Mouse (Mus musculus): Measurements from ENCODE around the gene Cab39l. TPM values are rescaled to one million over a fixed set of nuclear protein-coding genes. Genes with fewer than 3 reads are reported as not detected.

The Cab39l gene
- polyA plus RNA-seq, 1 experiment from 2014 or later: 25.2 TPM

GRCm38 (mm10) chr14:59466503-59466902, 25.7 kb downstream of the Cab39l start:
- no peaks in the 10 kb centered on the region for H3K9me3 ChIP-seq (ENCODE audit: control insufficient read depth, low read length)
- no peak overlapping the region for H3K27ac ChIP-seq (replicated peaks in 1 of 2; ENCODE audit: control insufficient read depth in 1 of 2, insufficient read depth in 1 of 2, low read depth in 2 of 2, low read length in 2 of 2)
- H3K4me1 ChIP-seq (ENCODE audit: control insufficient read depth in 2 of 2, insufficient read depth in 2 of 2, low read length in 2 of 2): peaks cover 2 to 7% of the 10 kb centered on the region in 2 experiments; a peak in 1 of 4 replicates
- 0 out of 2 replicates have a peak, but pooled peaks cover 8% of the 10 kb centered on the region for H3K36me3 ChIP-seq (ENCODE audit: control insufficient read depth, insufficient read depth, low read length)
- no peak overlapping the region for H3K4me2 ChIP-seq (ENCODE audit: low read length)
- no peaks in the 10 kb centered on the region for H3K27me3 ChIP-seq (ENCODE audit: control insufficient read depth, insufficient read depth, low read length)
- 92% methylated on average over 2 of the region's 2 CpGs for WGBS
- no peak overlapping the region for H3K9ac ChIP-seq (ENCODE audit: low read length)
- no peak for ATAC-seq (ENCODE audit: insufficient number of reproducible peaks, insufficient read depth, low FRiP score, low read depth)
- no peak overlapping the region for H3K4me3 ChIP-seq (ENCODE audit: control insufficient read depth in 1 of 2, insufficient read depth in 1 of 2, low read depth in 1 of 2, low read length in 2 of 2)

GRCm38 (mm10) chr14:59467798-59468197, 27.0 kb downstream of the Cab39l start:
- Histone ChIP-seq H3K4me2 (ENCODE audit: low read length) (no peak overlapping the region), H3K9me3 (ENCODE audit: control insufficient read depth, low read length) (no peaks in the 10 kb centered on the region)
- ATAC-seq (ENCODE audit: insufficient number of reproducible peaks, insufficient read depth, low FRiP score, low read depth): no peak

DNA sequence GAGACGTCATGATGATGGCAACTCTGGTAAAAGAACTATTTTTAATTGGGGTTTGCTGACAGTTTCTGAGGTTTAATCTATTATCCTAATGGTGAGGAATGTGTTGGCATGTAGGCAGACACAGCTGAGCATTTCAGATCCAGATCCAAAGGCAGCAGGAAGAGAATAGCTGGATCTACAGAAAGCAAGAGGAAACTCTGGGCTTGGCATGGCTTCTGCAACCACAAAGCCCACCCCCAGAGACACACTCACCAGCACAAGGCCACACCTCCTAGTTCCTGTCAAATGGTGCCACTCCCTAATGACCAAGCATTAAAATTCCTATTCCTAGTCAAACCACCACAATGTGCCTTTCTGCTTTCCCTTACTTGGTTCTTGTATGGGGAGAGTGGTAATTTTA, 30.0 kb downstream of the Cab39l start:
- Histone ChIP-seq H3K9me3 (ENCODE audit: control insufficient read depth, low read length) (no peaks in the 10 kb centered on the region), H3K9ac (ENCODE audit: low read length) (no peak overlapping the region), H3K4me3 (ENCODE audit: control insufficient read depth in 1 of 2, insufficient read depth in 1 of 2, low read depth in 1 of 2, low read length in 2 of 2) (no peak overlapping the region), H3K27me3 (ENCODE audit: control insufficient read depth, insufficient read depth, low read length) (no peaks in the 10 kb centered on the region), H3K36me3 (ENCODE audit: control insufficient read depth, insufficient read depth, low read length) (no peaks in the 10 kb centered on the region), H3K4me2 (ENCODE audit: low read length) (no peak overlapping the region), H3K4me1 (ENCODE audit: control insufficient read depth in 2 of 2, insufficient read depth in 2 of 2, low read length in 2 of 2) (peaks cover 2 to 7% of the 10 kb centered on the region in 2 experiments; a peak in 1 of 4 replicates), H3K27ac (replicated peaks in 1 of 2; ENCODE audit: control insufficient read depth in 1 of 2, insufficient read depth in 1 of 2, low read depth in 2 of 2, low read length in 2 of 2) (no peak overlapping the region)
- ATAC-seq (ENCODE audit: insufficient number of reproducible peaks, insufficient read depth, low FRiP score, low read depth): no peak
- WGBS: 71% methylated on average over 1 of the region's 1 CpGs

More at GRCm38 (mm10) chr14:59467798-59468197, 27.0 kb downstream of the Cab39l start:
- H3K27ac ChIP-seq (replicated peaks in 1 of 2; ENCODE audit: control insufficient read depth in 1 of 2, insufficient read depth in 1 of 2, low read depth in 2 of 2, low read length in 2 of 2): no peak overlapping the region
- no peaks in the 10 kb centered on the region for H3K27me3 ChIP-seq (ENCODE audit: control insufficient read depth, insufficient read depth, low read length)
- no peaks in the 10 kb centered on the region for H3K36me3 ChIP-seq (ENCODE audit: control insufficient read depth, insufficient read depth, low read length)
- peaks cover 2 to 7% of the 10 kb centered on the region in 2 experiments; a peak in 1 of 4 replicates for H3K4me1 ChIP-seq (ENCODE audit: control insufficient read depth in 2 of 2, insufficient read depth in 2 of 2, low read length in 2 of 2)
- no peak overlapping the region for H3K9ac ChIP-seq (ENCODE audit: low read length)
- no peak overlapping the region for H3K4me3 ChIP-seq (ENCODE audit: control insufficient read depth in 1 of 2, insufficient read depth in 1 of 2, low read depth in 1 of 2, low read length in 2 of 2)
- WGBS: 57% methylated on average over 1 of the region's 1 CpGs

DNA sequence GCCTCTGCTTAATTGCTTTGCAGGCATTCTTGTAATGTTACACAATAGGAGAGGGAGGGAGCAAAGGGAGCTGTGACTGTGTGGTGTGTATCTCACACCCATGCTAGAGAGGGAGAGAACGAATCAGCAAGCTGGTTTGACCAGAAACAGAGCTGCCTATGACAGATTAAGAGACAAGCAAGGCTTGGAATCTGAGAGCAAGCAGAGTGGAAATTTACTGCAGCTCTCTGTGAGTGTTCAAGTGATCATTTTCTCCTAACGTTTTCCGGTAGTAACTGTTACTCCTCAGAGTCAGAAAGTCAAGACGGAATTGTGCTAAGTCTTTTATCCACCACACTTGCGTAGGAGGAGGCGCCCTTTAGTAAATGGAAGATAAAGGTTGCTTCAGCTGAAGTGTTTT, 37.9 kb downstream of the Cab39l start:
- Histone ChIP-seq H3K4me1 (ENCODE audit: control insufficient read depth in 2 of 2, insufficient read depth in 2 of 2, low read length in 2 of 2) (peaks cover 0 to 4% of the 10 kb centered on the region in 2 experiments; a peak in 2 of 4 replicates), H3K4me2 (ENCODE audit: low read length) (peak overlapping the region; percentile 56), H3K36me3 (ENCODE audit: control insufficient read depth, insufficient read depth, low read length) (no peaks in the 10 kb centered on the region), H3K27ac (replicated peaks in 1 of 2; ENCODE audit: control insufficient read depth in 1 of 2, insufficient read depth in 1 of 2, low read depth in 2 of 2, low read length in 2 of 2) (peak overlapping the region; percentile 68 to 73), H3K9ac (ENCODE audit: low read length) (peak overlapping the region; percentile 53), H3K4me3 (ENCODE audit: control insufficient read depth in 1 of 2, insufficient read depth in 1 of 2, low read depth in 1 of 2, low read length in 2 of 2) (peak overlapping the region; percentile 12 to 18; a peak in 2 of 4 replicates), H3K27me3 (ENCODE audit: control insufficient read depth, insufficient read depth, low read length) (no peaks in the 10 kb centered on the region), H3K9me3 (ENCODE audit: control insufficient read depth, low read length) (no peaks in the 10 kb centered on the region)
- ATAC-seq (ENCODE audit: insufficient number of reproducible peaks, insufficient read depth, low FRiP score, low read depth): no peak
- WGBS: 8% methylated on average over 6 of the region's 6 CpGs

DNA sequence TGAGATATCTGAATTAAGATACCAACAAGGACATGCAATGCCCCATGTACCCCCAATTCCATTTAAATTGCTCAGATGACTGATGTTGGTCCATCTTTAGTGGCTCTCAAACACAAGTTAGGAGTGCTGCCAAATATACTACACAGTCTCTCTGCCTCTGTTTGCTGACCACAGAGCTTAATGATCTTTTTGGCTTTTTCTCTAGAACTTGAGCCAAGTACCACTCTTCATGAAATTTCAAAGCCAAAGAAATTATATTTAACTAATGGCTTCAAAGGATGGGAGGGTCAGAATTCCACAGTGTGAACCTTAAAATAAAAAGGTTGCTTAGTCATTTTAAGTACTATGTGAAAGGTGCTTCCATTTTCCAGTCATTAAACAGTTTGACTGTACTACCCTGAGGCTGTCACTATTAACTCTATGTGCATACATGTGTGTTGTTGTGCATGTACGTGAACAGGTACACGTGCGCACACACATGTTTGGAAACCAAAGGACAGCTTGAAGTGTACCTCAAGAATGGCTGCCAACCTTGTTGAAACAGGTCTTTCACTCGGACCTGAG, 44.6 kb downstream of the Cab39l start:
- H3K9ac ChIP-seq (ENCODE audit: low read length): no peak overlapping the region
- H3K4me2 ChIP-seq (ENCODE audit: low read length): no peak overlapping the region
- 86% methylated on average over 4 of the region's 4 CpGs for WGBS
- no peak overlapping the region for H3K4me3 ChIP-seq (ENCODE audit: control insufficient read depth in 1 of 2, insufficient read depth in 1 of 2, low read depth in 1 of 2, low read length in 2 of 2)
- H3K4me1 ChIP-seq (ENCODE audit: control insufficient read depth in 2 of 2, insufficient read depth in 2 of 2, low read length in 2 of 2): no peaks in the 10 kb centered on the region
- H3K36me3 ChIP-seq (ENCODE audit: control insufficient read depth, insufficient read depth, low read length): no peaks in the 10 kb centered on the region
- no peaks in the 10 kb centered on the region for H3K27me3 ChIP-seq (ENCODE audit: control insufficient read depth, insufficient read depth, low read length)
- ATAC-seq (ENCODE audit: insufficient number of reproducible peaks, insufficient read depth, low FRiP score, low read depth): no peak
- H3K27ac ChIP-seq (replicated peaks in 1 of 2; ENCODE audit: control insufficient read depth in 1 of 2, insufficient read depth in 1 of 2, low read depth in 2 of 2, low read length in 2 of 2): no peak overlapping the region
- no peaks in the 10 kb centered on the region for H3K9me3 ChIP-seq (ENCODE audit: control insufficient read depth, low read length)

GRCm38 (mm10) chr14:59492376-59492775, 51.6 kb downstream of the Cab39l start:
- Histone ChIP-seq H3K27ac (replicated peaks in 1 of 2; ENCODE audit: control insufficient read depth in 1 of 2, insufficient read depth in 1 of 2, low read depth in 2 of 2, low read length in 2 of 2) (no peak overlapping the region), H3K4me1 (ENCODE audit: control insufficient read depth in 2 of 2, insufficient read depth in 2 of 2, low read length in 2 of 2) (no peaks in the 10 kb centered on the region), H3K9me3 (ENCODE audit: control insufficient read depth, low read length) (no peaks in the 10 kb centered on the region), H3K27me3 (ENCODE audit: control insufficient read depth, insufficient read depth, low read length) (no peaks in the 10 kb centered on the region), H3K9ac (ENCODE audit: low read length) (no peak overlapping the region), H3K4me3 (ENCODE audit: control insufficient read depth in 1 of 2, insufficient read depth in 1 of 2, low read depth in 1 of 2, low read length in 2 of 2) (no peak overlapping the region), H3K36me3 (ENCODE audit: control insufficient read depth, insufficient read depth, low read length) (peaks cover 3% of the 10 kb centered on the region; the same call in 1 of the 2 replicates), H3K4me2 (ENCODE audit: low read length) (no peak overlapping the region)
- ATAC-seq (ENCODE audit: insufficient number of reproducible peaks, insufficient read depth, low FRiP score, low read depth): no peak
- WGBS: 83% methylated on average over 4 of the region's 4 CpGs

DNA sequence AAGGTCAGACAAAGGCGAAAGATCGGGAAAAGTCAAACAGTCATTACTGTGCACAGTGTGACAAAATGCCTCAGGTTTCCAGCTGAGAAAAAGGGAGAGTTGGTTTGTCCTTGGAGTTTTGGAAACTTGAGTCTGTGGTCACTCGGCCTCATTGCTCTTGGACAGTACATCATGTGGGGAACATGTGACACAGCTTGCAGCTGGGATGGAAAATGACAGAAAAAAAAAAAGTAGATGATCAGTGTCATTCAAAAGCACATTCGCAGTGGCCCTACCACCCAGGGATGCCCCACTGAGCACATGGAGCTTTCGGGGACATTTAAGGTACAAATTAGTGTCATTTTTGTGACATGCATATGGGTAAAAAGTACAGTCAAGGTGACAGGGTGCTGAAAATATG, 57.2 kb downstream of the Cab39l start:
- Histone ChIP-seq H3K4me2 (ENCODE audit: low read length) (no peak overlapping the region), H3K4me1 (ENCODE audit: control insufficient read depth in 2 of 2, insufficient read depth in 2 of 2, low read length in 2 of 2) (no peaks in the 10 kb centered on the region), H3K27ac (replicated peaks in 1 of 2; ENCODE audit: control insufficient read depth in 1 of 2, insufficient read depth in 1 of 2, low read depth in 2 of 2, low read length in 2 of 2) (no peak overlapping the region), H3K9me3 (ENCODE audit: control insufficient read depth, low read length) (no peaks in the 10 kb centered on the region), H3K36me3 (ENCODE audit: control insufficient read depth, insufficient read depth, low read length) (peaks cover 8% of the 10 kb centered on the region), H3K4me3 (ENCODE audit: control insufficient read depth in 1 of 2, insufficient read depth in 1 of 2, low read depth in 1 of 2, low read length in 2 of 2) (no peak overlapping the region), H3K27me3 (ENCODE audit: control insufficient read depth, insufficient read depth, low read length) (no peaks in the 10 kb centered on the region), H3K9ac (ENCODE audit: low read length) (no peak overlapping the region)
- no peak for ATAC-seq (ENCODE audit: insufficient number of reproducible peaks, insufficient read depth, low FRiP score, low read depth)
- WGBS: 92% methylated on average over 5 of the region's 5 CpGs

GRCm38 (mm10) chr14:59504831-59505230, 64.1 kb downstream of the Cab39l start:
- H3K4me1 ChIP-seq (ENCODE audit: control insufficient read depth in 2 of 2, insufficient read depth in 2 of 2, low read length in 2 of 2): no peaks in the 10 kb centered on the region
- WGBS: 91% methylated on average over 8 of the region's 8 CpGs
- H3K9me3 ChIP-seq (ENCODE audit: control insufficient read depth, low read length): no peaks in the 10 kb centered on the region
- H3K36me3 ChIP-seq (ENCODE audit: control insufficient read depth, insufficient read depth, low read length): peaks cover 15% of the 10 kb centered on the region
- H3K4me2 ChIP-seq (ENCODE audit: low read length): no peak overlapping the region
- no peak overlapping the region for H3K4me3 ChIP-seq (ENCODE audit: control insufficient read depth in 1 of 2, insufficient read depth in 1 of 2, low read depth in 1 of 2, low read length in 2 of 2)
- no peak overlapping the region for H3K27ac ChIP-seq (replicated peaks in 1 of 2; ENCODE audit: control insufficient read depth in 1 of 2, insufficient read depth in 1 of 2, low read depth in 2 of 2, low read length in 2 of 2)
- no peak for ATAC-seq (ENCODE audit: insufficient number of reproducible peaks, insufficient read depth, low FRiP score, low read depth)
- no peak overlapping the region for H3K9ac ChIP-seq (ENCODE audit: low read length)
- no peaks in the 10 kb centered on the region for H3K27me3 ChIP-seq (ENCODE audit: control insufficient read depth, insufficient read depth, low read length)

Data from heart, embryonic 14.5 days (tissue).